Mouse (Mus musculus) heart, adult 2 months (tissue): ENCODE measurements around the gene Mfsd10.

Source experiments
- CTCF ChIP-seq: fragments of 200-600 bp; IDR thresholded peaks from 2 replicates; pipeline ENCODE4 v1.8.1; 2022; ENCODE audit warnings: antibody characterized with exemption, mild to moderate bottlenecking, moderate library complexity
- EP300 ChIP-seq: fragments of 200-500 bp; IDR thresholded peaks from 2 replicates; pipeline ENCODE4 v1.6.1; 2011; ENCODE audit warnings: low read depth, low read length, control low read depth; ENCODE audit not compliant: insufficient read depth
- POLR2A ChIP-seq: fragments of 200-500 bp; IDR thresholded peaks from 2 replicates; pipeline ENCODE4 v1.6.1; 2011; ENCODE audit warnings: mild to moderate bottlenecking, low read depth, low read length, control low read depth; ENCODE audit not compliant: insufficient read depth

DNA sequence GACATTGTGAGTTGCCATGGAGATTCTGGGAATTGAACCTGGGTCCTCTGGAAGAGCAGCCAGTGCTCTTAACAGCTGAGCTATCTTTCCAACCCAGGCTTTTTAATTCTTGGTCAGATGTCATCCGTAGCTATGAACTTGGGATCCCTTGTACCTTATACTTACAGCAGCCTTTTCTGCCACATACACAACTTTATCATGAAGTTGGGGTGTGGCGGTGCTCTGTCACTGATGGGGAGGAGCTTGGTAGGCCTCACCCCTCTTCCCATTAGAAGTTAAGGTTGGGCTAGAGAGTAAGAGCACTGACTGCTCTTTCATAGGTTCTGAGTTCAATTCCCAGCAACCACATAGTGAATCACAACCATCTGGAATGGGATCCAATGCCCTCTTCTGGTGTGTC lies 4.0 kb downstream of the Mfsd10 start:
- TF ChIP-seq CTCF, result no peak
- TF ChIP-seq EP300, result no peak
- no peak for TF ChIP-seq POLR2A
